Mouse (Mus musculus): ENCODE measurements around the gene Ggta1.

DNA sequence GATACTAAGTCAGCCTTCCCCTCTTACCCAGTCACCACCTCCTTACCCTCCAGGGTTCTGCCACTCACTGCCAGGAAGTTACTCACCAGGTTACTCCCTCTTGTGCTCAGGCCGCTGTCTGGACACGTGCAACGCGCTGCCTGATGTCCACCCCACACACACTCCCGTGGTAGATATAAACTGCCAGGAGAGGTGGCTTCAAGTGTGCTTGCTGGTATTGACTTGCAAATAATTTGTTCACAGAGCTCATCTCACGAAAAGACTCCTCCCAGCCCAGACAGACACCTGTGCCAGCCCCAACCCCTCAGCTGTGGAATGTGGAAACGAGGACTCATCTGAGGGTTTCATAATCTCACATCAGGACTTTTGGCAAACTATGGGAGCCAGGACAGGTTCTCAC lies 17.4 kb downstream of the Ggta1 start:
- TF ChIP-seq FLI1 (IDR thresholded peaks at IDR 0.05; ENCODE audit: low read length) (no peak), GATA1 (IDR thresholded peaks at IDR 0.05; ENCODE audit: borderline replicate concordance, low read length) (no peak)

Data from megakaryocyte, embryonic 14.5 days (primary cell).